Mouse (Mus musculus): ENCODE results near the gene Col18a1. TPM values are rescaled to one million over a fixed set of nuclear protein-coding genes. Genes with fewer than 3 reads are reported as not detected.

Gene Col18a1
- polyA plus RNA-seq, 1 experiment from 2014 or later = 449 TPM

DNA sequence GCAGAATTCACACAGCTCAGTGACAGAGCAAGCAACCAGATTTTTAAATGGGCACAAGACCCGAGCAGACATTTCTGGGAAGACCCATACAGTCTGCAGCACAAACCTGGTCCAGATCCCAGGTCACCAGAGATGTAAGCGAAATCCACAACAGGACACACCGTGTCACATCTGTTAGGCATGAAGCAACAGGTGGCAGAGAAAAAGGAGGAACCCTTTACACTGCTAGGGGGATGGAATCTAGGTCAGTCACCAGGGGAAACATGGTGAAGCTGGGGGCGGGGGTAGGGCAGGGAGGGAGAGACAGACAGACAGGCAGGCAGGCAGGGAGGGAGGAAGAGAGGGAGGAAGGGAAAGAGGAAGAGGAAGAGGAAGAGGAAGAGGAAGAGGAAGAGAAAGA is 58.2 kb downstream of the Col18a1 start:
- ChIA-PET POLR2A (interaction anchor here (1.2 kb wide), 1 partner anchor 10 kb away, joined by 3 read pairs; no protein-coding TSS in a partner anchor), CTCF (interaction anchor here (1.3 to 3.8 kb wide), 3 partner anchors 10 to 43 kb away, joined by 4 to 17 read pairs (median 4); no protein-coding TSS in a partner anchor)
- in situ Hi-C loops (cut with MboI; ENCODE audit: low pct_unique_long_range_greater_than_20kb) = no loop called here
- H3K27me3 ChIP-seq = no peaks in the 10 kb centered on the region
- no peak for TF ChIP-seq CTCF (IDR thresholded peaks at IDR 0.05)
- ATAC-seq = no peak
- DNase-seq (ENCODE audit: low read depth, low spot score) = no peak

DNA sequence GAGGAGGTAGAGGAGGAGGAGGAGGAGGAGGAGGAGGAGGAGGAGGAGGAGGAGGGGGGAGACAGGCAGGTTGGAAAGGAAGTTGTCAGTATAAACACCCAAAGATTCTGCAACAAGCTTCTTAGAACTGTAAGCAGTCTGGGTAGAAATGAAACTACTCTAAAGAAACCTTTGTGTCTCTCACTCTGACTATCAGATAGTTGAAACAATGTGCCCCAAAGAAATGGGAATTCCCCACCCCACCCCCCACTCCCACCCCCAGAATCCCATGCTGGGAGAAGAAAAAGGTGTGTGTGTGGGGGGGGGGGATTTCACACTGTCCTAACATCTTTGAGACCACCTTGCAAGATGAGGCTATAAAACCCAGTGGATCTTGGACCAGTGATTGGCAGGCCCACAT is 62.0 kb downstream of the Col18a1 start:
- POLR2A ChIA-PET = interaction anchor here (0.7 to 1.4 kb wide), 2 partner anchors 9 to 14 kb away, joined by 3 read pairs; no protein-coding TSS in a partner anchor
- no peaks in the 10 kb centered on the region for H3K27me3 ChIP-seq
- DNase-seq (ENCODE audit: low read depth, low spot score) (no peak), ATAC-seq (no peak)
- CTCF ChIA-PET = interaction anchor here (1.0 kb wide), 1 partner anchor 10 kb away, joined by 3 read pairs; no protein-coding TSS in a partner anchor
- TF ChIP-seq CTCF (IDR thresholded peaks at IDR 0.05) = no peak
- in situ Hi-C loops (cut with MboI; ENCODE audit: low pct_unique_long_range_greater_than_20kb) = no loop called here

DNA sequence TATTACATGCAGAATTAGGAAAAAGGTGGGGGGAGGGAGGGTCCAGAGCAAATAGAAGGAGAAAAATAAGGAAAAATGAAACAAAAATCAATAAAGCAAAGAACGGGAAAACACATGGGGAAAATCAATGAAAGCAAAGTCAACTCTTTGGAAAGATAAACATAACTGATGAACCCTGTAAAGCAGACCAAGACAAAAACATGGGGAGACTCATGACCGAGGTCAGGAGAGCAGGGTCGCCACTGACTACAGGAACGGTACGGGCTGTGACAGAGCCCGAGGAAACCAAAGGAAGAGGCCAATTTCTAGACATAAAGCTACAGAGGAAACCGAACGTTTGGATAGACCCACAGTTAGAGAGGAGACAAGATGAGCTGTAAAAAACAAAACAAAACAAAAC is 62.7 kb downstream of the Col18a1 start:
- no peak for TF ChIP-seq CTCF (IDR thresholded peaks at IDR 0.05)
- ATAC-seq (no peak), DNase-seq (ENCODE audit: low read depth, low spot score) (no peak)
- CTCF ChIA-PET = interaction anchor here (1.0 kb wide), 1 partner anchor 10 kb away, joined by 3 read pairs; no protein-coding TSS in a partner anchor
- in situ Hi-C loops (cut with MboI; ENCODE audit: low pct_unique_long_range_greater_than_20kb) = no loop called here
- POLR2A ChIA-PET = interaction anchor here (1.4 kb wide), 1 partner anchor 14 kb away, joined by 3 read pairs; no protein-coding TSS in a partner anchor
- no peaks in the 10 kb centered on the region for H3K27me3 ChIP-seq

DNA sequence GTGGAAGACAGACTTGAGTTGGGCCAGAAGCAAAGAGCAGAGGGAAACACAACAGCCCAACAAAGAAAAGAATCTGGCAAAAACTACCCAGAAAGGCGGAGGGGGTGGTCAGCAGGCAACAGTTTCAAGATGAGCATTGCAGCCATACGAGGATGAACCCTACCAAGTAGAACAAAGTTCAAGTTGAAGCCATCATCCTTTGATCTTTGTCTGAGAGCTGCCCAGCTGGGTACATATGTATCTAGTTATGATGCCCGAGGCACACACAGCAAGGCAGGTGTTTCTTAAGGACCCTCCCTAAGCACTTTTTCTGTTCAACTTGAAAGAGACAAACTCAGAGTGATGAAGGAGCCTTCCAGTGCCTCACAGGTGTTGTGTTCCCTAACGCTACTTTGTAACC is 66.6 kb downstream of the Col18a1 start:
- POLR2A ChIA-PET = no interaction called here

DNA sequence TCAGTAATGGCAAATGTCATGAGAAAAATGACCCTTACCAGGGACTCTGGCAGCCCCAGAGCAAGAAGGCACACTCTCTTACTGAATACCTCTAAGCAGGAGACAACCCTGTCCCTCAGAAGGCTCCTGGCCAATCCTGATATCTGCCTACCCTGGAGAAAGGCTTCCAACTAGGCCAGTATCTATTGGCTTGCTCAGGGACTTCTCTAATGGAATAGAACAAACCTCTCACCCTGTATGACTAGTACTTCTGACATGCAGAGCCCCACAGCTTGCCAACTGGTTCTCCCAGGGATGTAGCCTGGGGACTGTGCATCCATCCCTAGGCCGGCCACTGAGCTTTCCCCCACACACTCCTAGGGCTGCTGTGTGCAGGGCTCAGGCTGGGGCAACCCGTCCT is 67.7 kb downstream of the Col18a1 start:
- in situ Hi-C loops (cut with MboI; ENCODE audit: low pct_unique_long_range_greater_than_20kb) = no loop called here
- POLR2A ChIA-PET = interaction anchor here (1.5 kb wide), 1 partner anchor 10 kb away, joined by 3 read pairs; no protein-coding TSS in a partner anchor

More for the DNA sequence above, 66.6 kb downstream of the Col18a1 start:
- no peaks in the 10 kb centered on the region for H3K27me3 ChIP-seq
- no peak for DNase-seq (ENCODE audit: low read depth, low spot score)
- in situ Hi-C loops (cut with MboI; ENCODE audit: low pct_unique_long_range_greater_than_20kb) = no loop called here
- ATAC-seq = no peak
- no peak for TF ChIP-seq CTCF (IDR thresholded peaks at IDR 0.05)
- CTCF ChIA-PET = no interaction called here

DNA sequence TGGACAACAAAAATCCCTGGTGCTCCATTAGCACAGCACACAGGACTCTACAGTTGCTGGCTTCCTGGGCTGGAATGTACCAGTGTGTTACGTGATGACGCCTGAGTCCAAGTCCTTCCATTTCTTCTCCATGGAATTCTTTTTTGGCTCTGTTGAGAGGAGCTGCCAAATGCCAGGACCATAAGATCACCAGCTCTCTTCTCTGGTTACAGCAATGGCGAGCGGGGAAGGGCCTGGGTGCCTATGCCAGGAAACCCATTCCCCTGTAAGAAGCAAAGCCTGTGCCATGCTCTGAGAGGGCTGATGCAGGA is 68.5 kb downstream of the Col18a1 start:
- TF ChIP-seq CTCF (IDR thresholded peaks at IDR 0.05) = no peak
- no peak for DNase-seq (ENCODE audit: low read depth, low spot score)
- ATAC-seq = no peak
- POLR2A ChIA-PET = interaction anchor here (0.7 to 1.5 kb wide), 2 partner anchors 10 to 48 kb away, joined by 3 read pairs; no protein-coding TSS in a partner anchor
- CTCF ChIA-PET = interaction anchor here (0.9 to 1.8 kb wide), 5 partner anchors 10 to 22 kb away, joined by 3 to 5 read pairs (median 4); no protein-coding TSS in a partner anchor
- H3K27me3 ChIP-seq = no peaks in the 10 kb centered on the region
- in situ Hi-C loops (cut with MboI; ENCODE audit: low pct_unique_long_range_greater_than_20kb) = no loop called here

More for the DNA sequence above, 67.7 kb downstream of the Col18a1 start:
- CTCF ChIA-PET = interaction anchor here (1.5 kb wide), 1 partner anchor 9 kb away, joined by 4 read pairs; no protein-coding TSS in a partner anchor
- no peak for DNase-seq (ENCODE audit: low read depth, low spot score)
- no peak for TF ChIP-seq CTCF (IDR thresholded peaks at IDR 0.05)
- no peak for ATAC-seq
- no peaks in the 10 kb centered on the region for H3K27me3 ChIP-seq

DNA sequence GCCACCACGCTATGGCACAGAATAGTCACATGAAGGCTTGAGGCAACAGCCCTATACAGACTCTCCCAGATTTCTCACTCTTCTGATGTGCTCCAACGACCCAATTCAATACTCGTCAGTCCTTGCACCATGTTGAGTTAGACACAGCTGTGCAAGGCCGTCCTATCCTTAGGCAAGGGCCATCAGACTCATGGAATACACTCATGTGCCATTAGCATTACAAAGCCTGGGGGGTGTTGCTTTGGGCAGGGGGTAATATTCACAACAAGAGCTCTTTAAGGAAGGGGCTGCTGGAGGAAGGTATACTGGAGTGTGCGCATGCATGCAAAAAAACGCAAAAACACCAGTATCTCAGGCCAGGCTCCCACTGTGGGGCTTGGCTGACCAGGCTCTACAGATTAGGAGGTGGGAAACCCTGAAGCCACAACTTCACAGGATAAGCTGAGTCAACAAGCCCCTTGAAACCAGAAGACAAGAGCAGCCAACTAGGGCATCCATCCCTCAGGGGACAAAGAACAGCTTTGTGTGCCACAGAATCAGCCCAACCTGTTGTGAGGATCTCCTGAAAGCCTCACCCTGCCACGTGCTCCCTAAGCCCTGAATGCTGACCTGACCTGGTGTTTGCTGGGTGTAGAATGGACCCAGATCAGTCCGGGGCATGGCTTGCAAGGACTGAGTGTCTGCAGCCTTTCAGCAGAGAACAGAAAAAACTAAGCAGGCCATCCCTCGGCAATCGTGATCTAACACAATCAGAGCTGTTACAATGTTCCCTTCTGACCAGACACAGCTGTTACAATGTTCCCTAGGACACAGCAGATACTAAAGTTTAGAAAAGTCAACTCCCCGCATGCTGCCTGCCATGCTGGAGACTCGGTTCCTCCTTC is 69.1 kb downstream of the Col18a1 start:
- ChIA-PET POLR2A (interaction anchor here (0.7 to 1.5 kb wide), 2 partner anchors 11 to 48 kb away, joined by 3 read pairs; no protein-coding TSS in a partner anchor), CTCF (interaction anchor here (0.8 to 1.8 kb wide), 5 partner anchors 10 to 78 kb away, joined by 3 to 5 read pairs (median 3); no protein-coding TSS in a partner anchor)
- no peak for TF ChIP-seq CTCF (IDR thresholded peaks at IDR 0.05)
- DNase-seq (ENCODE audit: low read depth, low spot score) = no peak
- in situ Hi-C loops (cut with MboI; ENCODE audit: low pct_unique_long_range_greater_than_20kb) = no loop called here
- no peak for ATAC-seq
- H3K27me3 ChIP-seq = no peaks in the 10 kb centered on the region

DNA sequence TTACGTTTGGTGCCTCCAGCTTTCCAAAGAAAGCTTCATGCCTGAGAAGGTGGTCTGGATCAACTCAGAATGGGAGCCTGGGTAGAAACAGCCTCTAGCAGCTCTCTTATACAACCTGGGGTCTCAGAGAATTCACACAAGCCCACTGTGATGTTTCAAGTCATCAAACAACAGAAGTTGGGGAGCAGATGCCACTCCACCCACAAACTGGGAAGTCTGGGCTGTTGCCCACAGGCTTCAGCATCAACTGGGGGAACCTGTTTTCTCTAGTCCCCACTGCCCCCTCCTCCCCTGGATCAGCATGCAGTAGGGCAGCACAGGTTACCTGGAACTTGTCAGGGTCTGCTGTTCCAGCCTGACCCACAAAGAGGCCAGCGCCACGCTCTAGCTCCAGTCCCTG is 70.7 kb downstream of the Col18a1 start:
- no peaks in the 10 kb centered on the region for H3K27me3 ChIP-seq
- ChIA-PET CTCF (interaction anchor here (1.4 to 1.5 kb wide), 2 partner anchors 35 to 162 kb away, joined by 3 read pairs; no protein-coding TSS in a partner anchor), POLR2A (no interaction called here)
- DNase-seq (ENCODE audit: low read depth, low spot score) (no peak), ATAC-seq (no peak)
- in situ Hi-C loops (cut with MboI; ENCODE audit: low pct_unique_long_range_greater_than_20kb) = no loop called here
- no peak for TF ChIP-seq CTCF (IDR thresholded peaks at IDR 0.05)

DNA sequence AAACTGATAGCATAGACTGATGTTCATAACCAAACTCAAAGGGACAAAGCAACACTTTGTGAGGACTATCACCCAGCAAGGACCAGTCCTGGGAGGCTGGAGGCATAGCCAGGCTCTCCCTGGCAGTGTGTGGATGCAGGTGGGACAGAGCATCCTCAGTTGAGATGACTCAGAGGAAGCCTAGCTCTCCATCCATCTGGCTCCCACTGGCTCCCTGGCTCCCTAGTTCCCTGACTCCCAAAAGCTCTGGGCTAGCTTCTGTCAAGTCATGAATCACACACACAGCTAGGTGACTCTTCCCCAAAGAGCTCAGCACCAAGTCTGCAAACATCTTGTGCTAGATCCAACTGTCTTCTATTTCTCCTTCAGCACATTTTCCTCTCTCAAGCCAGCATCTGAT is 72.5 kb downstream of the Col18a1 start:
- no peak for TF ChIP-seq CTCF (IDR thresholded peaks at IDR 0.05)
- ChIA-PET CTCF (no interaction called here), POLR2A (no interaction called here)
- no peak for ATAC-seq
- H3K27me3 ChIP-seq = no peaks in the 10 kb centered on the region
- in situ Hi-C loops (cut with MboI; ENCODE audit: low pct_unique_long_range_greater_than_20kb) = no loop called here
- DNase-seq (ENCODE audit: low read depth, low spot score) = no peak

DNA sequence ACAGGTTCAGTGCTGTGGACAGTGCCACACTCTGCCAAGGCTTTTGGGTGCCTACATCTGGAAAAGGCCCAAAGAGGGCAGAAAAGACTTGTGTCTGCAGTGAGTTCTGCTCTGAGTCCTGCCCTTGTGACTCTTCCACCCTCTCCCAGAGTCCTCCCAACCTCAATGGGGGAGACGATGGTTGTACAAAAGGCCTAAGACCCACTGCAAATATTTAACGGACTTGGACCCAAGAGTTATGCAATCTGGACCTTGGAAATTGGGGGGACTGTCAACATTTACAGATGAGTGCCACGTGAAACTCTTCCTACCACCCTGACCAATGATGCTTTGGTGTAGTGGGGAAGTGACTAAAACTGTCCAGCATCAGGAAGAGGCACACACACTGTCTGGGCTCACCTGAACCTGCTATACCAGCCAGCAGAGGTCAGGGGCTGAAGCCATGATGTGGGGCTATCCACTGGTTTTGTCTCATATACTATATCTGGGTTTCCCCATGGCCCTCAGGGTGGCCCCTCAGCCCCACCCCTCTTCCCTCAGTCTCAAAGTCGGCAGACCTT is 74.7 kb downstream of the Col18a1 start:
- no peaks in the 10 kb centered on the region for H3K27me3 ChIP-seq
- DNase-seq (ENCODE audit: low read depth, low spot score) (no peak), ATAC-seq (no peak)
- ChIA-PET CTCF (no interaction called here), POLR2A (no interaction called here)
- no peak for TF ChIP-seq CTCF (IDR thresholded peaks at IDR 0.05)
- in situ Hi-C loops (cut with MboI; ENCODE audit: low pct_unique_long_range_greater_than_20kb) = no loop called here

DNA sequence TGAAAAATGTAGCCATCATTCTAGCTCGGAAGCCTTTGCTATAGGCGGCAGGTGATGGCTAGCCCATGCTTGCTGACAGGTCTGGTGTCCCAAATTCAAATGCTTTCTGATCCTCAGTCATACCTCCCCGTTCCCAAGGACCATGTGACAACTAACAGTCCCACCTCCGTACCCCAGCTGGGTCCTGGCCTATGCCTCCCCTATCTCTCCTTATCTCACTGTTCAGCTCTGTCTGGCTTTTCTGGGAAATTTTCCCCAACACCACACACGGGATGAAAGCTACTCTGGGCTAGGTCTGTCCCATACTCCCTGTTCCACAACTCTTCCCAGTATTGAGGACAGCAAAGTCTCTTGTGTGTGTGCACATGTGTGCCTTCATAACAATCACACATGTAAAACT is 76.3 kb downstream of the Col18a1 start:
- ATAC-seq (no peak), DNase-seq (ENCODE audit: low read depth, low spot score) (no peak)
- POLR2A ChIA-PET = no interaction called here
- H3K27me3 ChIP-seq = no peaks in the 10 kb centered on the region
- CTCF ChIA-PET = no interaction called here
- TF ChIP-seq CTCF (IDR thresholded peaks at IDR 0.05) = no peak
- in situ Hi-C loops (cut with MboI; ENCODE audit: low pct_unique_long_range_greater_than_20kb) = no loop called here
